Mouse (Mus musculus): ENCODE data around the gene Cldn6.

Gene Cldn6

GRCm38 (mm10) chr17:23674271-23674952 is 4.6 kb upstream of the Cldn6 start:
- DNase-seq (ENCODE audit: low read depth, low spot score): no peak

- DNase-seq (ENCODE audit: low read depth, low spot score): no peak
Observed at GRCm38 (mm10) chr17:23675127-23675526, 3.9 kb upstream of the Cldn6 start.

DNA sequence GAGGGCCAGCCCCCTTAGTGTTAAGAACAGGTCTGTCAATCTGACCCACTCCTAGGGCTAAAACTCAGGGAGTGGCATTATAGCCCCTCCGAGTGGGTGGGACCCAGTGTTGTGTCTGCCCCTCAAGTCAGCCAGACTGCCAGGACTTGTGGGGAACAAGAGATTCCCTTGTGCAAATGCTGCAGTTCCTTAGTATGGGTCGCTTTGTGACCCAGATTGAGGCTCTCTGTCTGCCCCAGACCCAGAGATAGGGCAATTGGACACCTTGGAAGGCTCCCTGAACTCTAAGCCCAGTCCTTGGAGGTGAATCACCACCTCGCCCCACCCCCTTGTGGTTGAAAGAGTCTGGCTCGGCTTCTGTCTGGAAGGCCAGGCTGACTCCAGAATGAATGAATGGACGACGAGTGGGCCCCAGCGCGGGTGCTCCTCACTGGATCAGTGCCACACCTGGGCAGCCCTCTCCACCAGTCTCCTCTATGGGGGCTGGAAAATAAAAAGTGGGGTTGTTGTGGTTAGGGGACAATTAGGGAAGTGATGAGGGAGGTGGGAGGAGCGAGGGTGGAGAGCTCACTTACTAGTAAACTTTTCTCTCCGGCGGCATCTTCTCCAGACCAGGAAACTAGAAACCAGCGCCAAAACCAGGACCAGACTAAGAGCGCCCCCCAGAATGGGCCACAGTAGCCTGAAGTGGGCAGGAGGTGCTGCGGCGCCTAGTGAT is 3.3 kb upstream of the Cldn6 start:
- no peak for DNase-seq (ENCODE audit: low read depth, low spot score)

DNA sequence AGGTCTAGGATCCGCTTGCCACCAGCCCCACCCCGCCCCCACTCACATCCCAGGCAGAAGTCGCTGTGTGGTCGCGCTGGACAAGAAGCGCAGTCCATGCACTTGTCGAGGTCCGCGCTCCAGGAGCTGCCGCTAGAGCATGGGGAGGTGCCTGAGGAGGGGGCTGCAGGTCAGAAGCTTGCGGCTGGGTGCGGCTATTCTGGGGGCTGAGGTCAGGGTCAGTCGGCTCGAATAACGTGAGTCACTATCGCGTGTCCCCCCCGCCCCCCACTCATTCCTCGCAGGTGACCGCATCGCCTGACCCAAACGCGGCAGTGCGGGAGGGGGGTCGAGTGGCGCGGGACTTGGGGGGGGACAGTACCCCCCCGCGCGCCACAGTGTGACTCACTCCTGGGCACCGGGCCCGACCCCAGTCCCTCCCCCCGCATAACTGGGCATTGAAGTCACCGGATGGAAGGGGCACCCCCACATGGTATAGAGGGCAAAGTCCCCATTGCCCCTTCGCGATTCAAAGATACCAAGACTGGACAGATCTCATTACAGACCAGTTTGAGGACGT is 2.5 kb upstream of the Cldn6 start:
- no peak for DNase-seq (ENCODE audit: low read depth, low spot score)

GRCm38 (mm10) chr17:23677236-23677679 is 1.8 kb upstream of the Cldn6 start, which contains the start of gene Tnfrsf12a:
Gene Tnfrsf12a (minus strand): TSS chr17:23677468.
- no peak for DNase-seq (ENCODE audit: low read depth, low spot score)

DNA sequence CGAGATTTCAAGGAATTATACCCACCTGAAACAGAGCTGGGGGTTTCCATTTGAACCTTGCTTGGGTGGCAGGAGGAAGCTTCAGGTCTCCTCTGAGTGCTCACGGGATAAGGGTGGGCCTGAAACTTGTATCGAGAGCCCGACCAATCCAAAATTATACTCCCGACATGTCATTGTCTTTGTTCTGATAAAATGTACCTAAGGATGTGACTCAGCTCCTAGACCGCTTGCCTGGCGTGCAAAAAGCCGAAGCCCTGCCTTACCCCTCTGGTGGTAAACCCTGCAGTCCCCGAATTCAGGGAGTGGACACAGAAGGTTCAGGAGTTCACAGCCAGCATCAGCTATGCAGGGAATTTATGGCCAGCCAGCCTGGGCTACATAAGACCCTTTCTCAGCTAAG is 1.3 kb downstream of the Cldn6 start:
- no peak for DNase-seq (ENCODE audit: low read depth, low spot score)

- DNase-seq (ENCODE audit: low read depth, low spot score): no peak
Observed at GRCm38 (mm10) chr17:23681086-23681485, 2.0 kb downstream of the Cldn6 start.

- no peak for DNase-seq (ENCODE audit: low read depth, low spot score)
Observed at GRCm38 (mm10) chr17:23682092-23682491, 3.0 kb downstream of the Cldn6 start.

DNA sequence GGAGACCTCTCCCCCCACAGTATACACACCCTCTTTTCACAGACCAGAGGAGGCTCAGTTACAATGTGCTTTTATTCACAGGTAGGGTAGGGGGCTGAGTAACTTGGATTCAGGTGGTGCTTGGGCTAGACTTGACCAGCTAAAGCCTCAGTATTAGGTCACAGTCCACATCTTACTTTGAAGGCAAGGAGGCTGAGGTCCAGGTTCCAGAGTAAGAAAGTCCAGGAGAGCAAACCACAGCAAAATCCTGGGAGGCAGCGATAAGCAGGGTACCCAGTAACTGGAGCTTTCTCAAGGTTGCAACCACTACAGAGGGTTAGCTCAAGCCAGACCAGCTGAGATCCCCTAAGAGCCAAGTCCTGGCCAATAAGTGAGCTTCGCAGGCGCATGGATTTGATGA is 3.5 kb downstream of the Cldn6 start:
- DNase-seq (ENCODE audit: low read depth, low spot score): no peak

DNA sequence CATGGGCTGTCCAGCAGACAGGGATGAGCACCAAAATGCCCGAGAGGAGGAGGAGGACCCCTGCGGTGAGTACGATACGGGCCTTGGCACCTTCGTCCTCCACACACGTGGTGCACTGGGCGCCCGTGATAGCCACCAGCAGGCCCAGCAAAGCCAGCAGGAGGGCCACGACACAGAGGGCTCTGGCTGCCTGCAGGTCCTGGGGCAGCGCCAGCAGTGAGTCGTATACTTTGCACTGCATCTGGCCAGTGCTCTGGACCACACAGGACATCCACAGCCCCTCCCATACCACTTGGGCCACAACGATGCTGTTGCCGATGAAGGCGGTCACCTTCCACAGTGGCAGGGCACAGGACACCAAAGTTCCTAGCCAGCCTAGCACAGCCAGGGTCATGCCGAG is 4.2 kb downstream of the Cldn6 start:
- no peak for DNase-seq (ENCODE audit: low read depth, low spot score)

- no peak for DNase-seq (ENCODE audit: low read depth, low spot score)
Observed at GRCm38 (mm10) chr17:23683856-23684672, 5.0 kb downstream of the Cldn6 start, which contains the start of gene Cldn9. Gene Cldn9 (minus strand): TSS chr17:23684026.

GRCm38 (mm10) chr17:23694491-23694890 is 15.4 kb downstream of the Cldn6 start:
- DNase-seq (ENCODE audit: low read depth, low spot score): no peak

DNA sequence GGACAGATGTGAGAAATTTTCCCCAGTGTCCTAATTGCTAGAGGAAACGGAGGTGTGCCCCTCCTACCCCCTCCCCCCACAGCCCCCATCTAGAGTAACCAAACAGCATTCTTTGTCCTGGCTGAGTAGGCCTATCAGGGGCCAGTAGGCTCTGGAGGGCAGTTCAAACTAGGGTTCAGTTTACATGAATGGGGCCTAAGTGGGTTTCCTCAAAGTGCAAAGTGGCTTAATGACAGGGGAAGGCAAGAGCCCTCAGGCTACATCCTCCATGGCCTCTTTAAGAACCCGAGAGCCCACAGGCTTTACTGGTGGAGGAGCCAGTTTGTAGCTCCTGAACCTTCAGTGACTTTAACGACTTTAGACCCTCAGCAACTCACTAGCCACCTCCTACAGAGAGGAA is 16.8 kb downstream of the Cldn6 start:
- no peak for DNase-seq (ENCODE audit: low read depth, low spot score)

- DNase-seq (ENCODE audit: low read depth, low spot score): no peak
Observed at GRCm38 (mm10) chr17:23699131-23700077, 20.4 kb downstream of the Cldn6 start.

DNA sequence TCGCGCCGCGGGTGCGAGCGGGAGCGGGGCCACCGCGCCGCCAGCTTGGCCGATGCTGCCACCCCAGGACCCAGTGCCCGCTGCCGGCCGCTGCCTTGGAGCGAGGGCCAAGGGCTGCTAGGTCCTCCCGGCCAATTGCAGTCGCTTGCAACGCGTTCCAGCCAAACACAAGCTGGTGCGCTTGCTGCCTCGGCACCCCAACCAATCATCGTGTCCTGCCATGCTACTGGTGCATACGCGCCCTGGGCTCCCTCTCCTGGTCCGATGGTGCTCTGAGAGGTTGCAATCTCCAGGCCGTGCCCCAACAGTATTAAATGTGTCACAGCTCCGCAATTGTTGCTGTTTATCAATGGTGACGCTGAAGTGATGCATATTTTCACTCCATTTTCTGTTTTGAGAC is 21.0 kb downstream of the Cldn6 start:
- DNase-seq (ENCODE audit: low read depth, low spot score): peak; percentile 73

DNA sequence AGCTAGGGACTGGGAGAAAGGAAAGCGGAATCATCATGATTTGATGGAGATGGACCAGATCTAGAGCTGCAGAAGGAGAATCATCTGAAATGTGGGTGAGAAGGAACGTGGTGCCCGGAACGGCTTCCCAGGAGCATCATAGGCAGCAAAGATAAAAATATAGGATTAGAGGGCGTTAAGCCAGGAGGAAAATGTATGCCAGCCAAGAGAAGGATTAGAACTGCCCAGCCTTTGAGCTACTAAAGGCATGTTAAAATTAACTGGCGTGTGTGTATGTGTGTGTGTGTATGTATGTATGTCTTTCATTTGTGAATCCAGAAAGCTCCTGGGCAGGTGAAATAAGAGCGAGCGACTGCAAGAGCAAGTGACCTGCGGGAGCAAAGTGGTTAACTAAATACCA is 24.3 kb downstream of the Cldn6 start:
- DNase-seq (ENCODE audit: low read depth, low spot score): no peak

- no peak for DNase-seq (ENCODE audit: low read depth, low spot score)
Observed at GRCm38 (mm10) chr17:23704741-23705140, 25.7 kb downstream of the Cldn6 start.

DNA sequence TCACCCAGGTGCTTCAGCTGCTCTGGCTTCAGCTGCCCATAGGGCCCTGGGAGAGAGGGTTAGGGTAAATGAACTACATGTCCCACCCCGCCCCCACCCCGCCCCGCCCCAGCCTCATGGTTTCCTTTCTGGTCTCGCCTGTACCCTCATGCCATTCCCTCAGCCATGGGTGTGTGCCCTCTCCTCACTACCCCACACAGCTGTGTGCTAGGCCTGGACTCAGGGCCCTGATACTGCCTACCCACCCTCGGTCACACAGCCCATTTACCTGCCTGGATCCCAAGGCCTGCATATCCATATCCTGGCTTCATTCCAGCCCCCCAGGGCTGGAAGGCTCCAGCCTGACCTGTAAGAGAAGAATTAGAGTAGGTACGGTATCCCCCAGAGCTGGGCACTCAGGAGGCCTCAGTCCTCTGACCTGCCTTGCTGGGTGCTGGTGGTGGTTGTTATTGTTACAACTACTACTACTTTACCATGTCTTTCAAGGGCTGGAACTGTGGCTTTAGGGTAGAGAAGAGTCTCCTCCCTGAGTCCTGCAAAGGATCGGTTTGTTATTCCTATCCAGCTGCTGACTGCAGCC is 26.6 kb downstream of the Cldn6 start:
- no peak for DNase-seq (ENCODE audit: low read depth, low spot score)

DNA sequence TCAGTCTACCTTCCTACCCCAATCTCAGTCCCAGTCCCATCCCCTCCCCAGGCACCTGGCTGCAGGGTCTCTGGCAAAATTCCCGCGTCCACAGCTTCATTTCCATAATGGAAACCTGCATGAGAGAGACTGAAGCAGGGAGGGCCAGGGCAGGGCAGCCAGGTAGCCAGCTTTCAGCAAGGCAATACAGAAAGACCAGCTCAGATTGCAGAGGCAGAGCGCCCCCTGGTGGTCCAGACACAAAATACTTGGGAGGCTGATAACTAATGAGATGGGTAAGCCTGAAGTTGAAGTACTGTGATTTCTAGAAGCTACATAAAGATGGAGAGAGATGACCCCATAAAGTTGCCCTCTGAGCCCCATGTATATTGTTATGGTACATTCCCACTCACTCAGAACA is 27.2 kb downstream of the Cldn6 start:
- no peak for DNase-seq (ENCODE audit: low read depth, low spot score)

DNA sequence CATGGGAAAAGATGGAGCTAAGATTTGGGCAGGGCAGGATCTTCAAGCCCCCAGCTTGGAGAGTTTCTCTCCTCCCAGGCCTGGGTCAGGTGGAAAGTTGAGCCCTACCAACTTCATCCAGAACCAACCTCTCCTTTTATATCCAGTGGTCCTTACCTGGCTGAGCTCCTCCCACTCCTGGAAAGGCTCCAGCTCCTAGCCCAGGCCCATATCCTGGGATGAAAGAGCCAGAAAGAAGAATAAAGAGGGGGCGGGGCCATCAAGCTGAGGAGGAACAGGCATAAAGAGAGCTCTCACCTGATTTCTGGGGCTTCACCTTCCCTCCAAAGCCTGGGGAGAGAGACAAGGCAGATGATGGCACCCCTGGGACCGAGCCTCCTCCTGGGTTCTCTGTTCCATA is 38.0 kb downstream of the Cldn6 start:
- no peak for DNase-seq (ENCODE audit: low read depth, low spot score)

Measured in brain, embryonic 18.5 days (tissue).